Mouse (Mus musculus) cerebellum, adult 2 months (tissue): ENCODE measurements at regions not wholly inside any gene's neighbourhood (a gene's known extent, or its start where the extent isn't known, plus 50 kb on each side); places are given as distances from the start of the nearest gene placed in this dataset.

Source experiments
- CTCF ChIP-seq: fragments of 200-500 bp; IDR thresholded peaks from 2 replicates; pipeline ENCODE4 v1.5.1; 2011; ENCODE audit warnings: low read depth, mild to moderate bottlenecking, control low read depth, low read length, moderate library complexity, borderline replicate concordance; ENCODE audit not compliant: insufficient read depth
- POLR2A ChIP-seq: fragments of 200-500 bp; IDR thresholded peaks from 2 replicates; pipeline ENCODE4 v1.6.1; 2011; ENCODE audit warnings: low read length, control low read depth, borderline replicate concordance; ENCODE audit not compliant: insufficient read depth

DNA sequence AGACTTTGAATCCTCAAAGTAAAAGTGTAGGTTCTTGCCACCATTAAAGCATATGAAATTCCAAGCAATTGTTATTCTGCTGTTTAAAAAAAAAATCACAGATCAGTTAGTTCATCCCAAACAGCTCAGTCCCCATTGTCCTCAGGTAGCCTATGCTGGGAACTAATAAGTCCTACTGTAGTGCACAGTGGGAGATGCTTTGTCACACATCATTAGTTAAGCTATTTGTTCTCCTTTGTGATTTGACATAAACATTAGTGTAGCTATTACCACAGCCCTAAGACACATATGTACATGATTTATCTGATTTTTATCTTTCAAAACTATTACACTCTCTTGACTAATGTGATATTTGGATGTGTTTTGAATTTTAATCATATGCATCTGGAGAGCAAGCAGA is 378.4 kb downstream of the Sh2d4b start:
- TF ChIP-seq CTCF (no peak), POLR2A (no peak)
